In genomic region chr17:74296076-74296823, GRCm38 (mm10) we compare ENCODE assay signal across 8 mouse cellular contexts. TPM values are rescaled to one million over a fixed set of nuclear protein-coding genes. Genes with fewer than 3 reads are reported as not detected.
DNase-seq lines count a peak whose midpoint lies in the region; ATAC-seq and TF ChIP-seq lines count a peak whose summit lies in the region.

No protein-coding gene starts in this region.

- TF ChIP-seq CTCF in kidney, adult 2 months (conservative IDR thresholded peaks at IDR 0.05; ENCODE audit: insufficient read depth, insufficient read length, low read depth, low read length): peak; percentile 49

- no peak for ATAC-seq in forebrain, embryonic 15.5 days (replicated peaks)
- no peak for ATAC-seq in lung, embryonic 16.5 days (ENCODE audit: low read depth)
- ATAC-seq in stomach, embryonic 16.5 days (ENCODE audit: insufficient read depth, low FRiP score): no peak

- no peaks in the 10 kb centered on the region for H3K9me3 ChIP-seq in forebrain, embryonic 15.5 days
- H3K9me3 ChIP-seq in lung, embryonic 16.5 days (ENCODE audit: control insufficient read depth, low read length): no peaks in the 10 kb centered on the region
- no peaks in the 10 kb centered on the region for H3K9me3 ChIP-seq in stomach, embryonic 16.5 days (replicated peaks; ENCODE audit: control insufficient read depth, low read length)

- peak overlapping the region; percentile 98 for H3K27ac ChIP-seq in forebrain, embryonic 15.5 days (replicated peaks)
- H3K27ac ChIP-seq in kidney, adult 2 months (ENCODE audit: insufficient read depth, low read depth, low read length): peak overlapping the region; percentile 70
- H3K27ac ChIP-seq in lung, embryonic 16.5 days (ENCODE audit: low read length): peak overlapping the region; percentile 99
- H3K27ac ChIP-seq in stomach, embryonic 16.5 days (ENCODE audit: low read length): peak overlapping the region; percentile 99

- TF ChIP-seq POLR2A in kidney, adult 2 months (IDR thresholded peaks at IDR 0.05; ENCODE audit: low read depth, low read length): no peak

- H3K4me3 ChIP-seq in forebrain, embryonic 15.5 days: peak overlapping the region; percentile 97
- H3K4me3 ChIP-seq in kidney, adult 2 months (ENCODE audit: insufficient read depth, low read depth, low read length): peak overlapping the region; percentile 68
- H3K4me3 ChIP-seq in lung, embryonic 16.5 days (ENCODE audit: low read length): peak overlapping the region; percentile 91
- H3K4me3 ChIP-seq in stomach, embryonic 16.5 days (replicated peaks; ENCODE audit: low read length): peak overlapping the region; percentile 92

- H3K36me3 ChIP-seq in forebrain, embryonic 15.5 days: peaks cover 10% of the 10 kb centered on the region
- no peaks in the 10 kb centered on the region for H3K36me3 ChIP-seq in kidney, adult 2 months (ENCODE audit: control insufficient read depth, insufficient read depth, low read length)
- H3K36me3 ChIP-seq in lung, embryonic 16.5 days (ENCODE audit: control insufficient read depth, insufficient read depth, low read length): peaks cover 13% of the 10 kb centered on the region
- H3K36me3 ChIP-seq in stomach, embryonic 16.5 days (ENCODE audit: control insufficient read depth, insufficient read depth, low read length): peaks cover 15% of the 10 kb centered on the region

- H3K9ac ChIP-seq in forebrain, embryonic 15.5 days (replicated peaks): peak overlapping the region; percentile 97
- peak overlapping the region; percentile 95 for H3K9ac ChIP-seq in lung, embryonic 16.5 days (ENCODE audit: low read length)
- H3K9ac ChIP-seq in stomach, embryonic 16.5 days (ENCODE audit: low read length): peak overlapping the region; percentile 97

- H3K27me3 ChIP-seq in forebrain, embryonic 15.5 days: no peaks in the 10 kb centered on the region
- H3K27me3 ChIP-seq in kidney, adult 2 months (replicated peaks; ENCODE audit: control insufficient read depth, insufficient read depth, low read length): no peaks in the 10 kb centered on the region
- H3K27me3 ChIP-seq in lung, embryonic 16.5 days (ENCODE audit: control insufficient read depth, insufficient read depth, low read depth, low read length): no peaks in the 10 kb centered on the region
- H3K27me3 ChIP-seq in stomach, embryonic 16.5 days (ENCODE audit: control insufficient read depth, insufficient read depth, low read length): no peaks in the 10 kb centered on the region

- peak overlapping the region; percentile 84 for H3K4me2 ChIP-seq in forebrain, embryonic 15.5 days (replicated peaks)
- peak overlapping the region; percentile 81 for H3K4me2 ChIP-seq in lung, embryonic 16.5 days (ENCODE audit: low read depth, low read length)
- H3K4me2 ChIP-seq in stomach, embryonic 16.5 days (ENCODE audit: low read depth, low read length): peak overlapping the region; percentile 72

- peaks cover 28% of the 10 kb centered on the region for H3K4me1 ChIP-seq in forebrain, embryonic 15.5 days
- H3K4me1 ChIP-seq in kidney, adult 2 months (ENCODE audit: control insufficient read depth, insufficient read depth, low read length): no peaks in the 10 kb centered on the region; the same call in 1 of the 2 replicates
- H3K4me1 ChIP-seq in lung, embryonic 16.5 days (replicated peaks; ENCODE audit: control insufficient read depth, insufficient read depth, low read length): peaks cover 11% of the 10 kb centered on the region
- peaks cover 12% of the 10 kb centered on the region for H3K4me1 ChIP-seq in stomach, embryonic 16.5 days (ENCODE audit: control insufficient read depth, insufficient read depth, low read length)

- peak; percentile 45 for DNase-seq in cerebellum, adult 9-10 months
- no peak for DNase-seq in cerebellum, adult 11 months
- peak; percentile 84 for DNase-seq in NIH3T3 (ENCODE audit: low read depth)
- peak; percentile 43 for DNase-seq in kidney, adult 2 months
- DNase-seq in frontal cortex, postnatal 14 days (ENCODE audit: low spot score in 2 of 2): no peak

- WGBS in forebrain, embryonic 15.5 days: 38% methylated on average over 11 of the region's 11 CpGs
- 34% methylated on average over 11 of the region's 11 CpGs for WGBS in kidney, adult 2 months
- 33% methylated on average over 11 of the region's 11 CpGs for WGBS in lung, embryonic 16.5 days
- WGBS in stomach, embryonic 16.5 days: 39% methylated on average over 11 of the region's 11 CpGs

RNA-seq across cellular contexts. Expression of gene Memo1, which starts 0.9 kb away (rescaled TPM):
- 63.9 and 66.1 TPM in 2 replicates for polyA plus RNA-seq in forebrain, embryonic 15.5 days (2015; fragmentation: Nextera tagmentation; extraction: Ambion mirVana)
- polyA plus RNA-seq in kidney, adult 2 months (2012; rRNA removed): 38.7 and 43.1 TPM in 2 replicates
- polyA plus RNA-seq in lung, embryonic 16.5 days (2015; fragmentation: Nextera tagmentation; extraction: Ambion mirVana): 80.9 and 85.1 TPM in 2 replicates
- 82.7 and 87.5 TPM in 2 replicates for polyA plus RNA-seq in stomach, embryonic 16.5 days (2015; fragmentation: Nextera tagmentation; extraction: Ambion mirVana)

RNA-seq across cellular contexts. Expression of gene Dpy30, which starts 27.5 kb away (rescaled TPM):
- polyA plus RNA-seq in forebrain, embryonic 15.5 days (2015; fragmentation: Nextera tagmentation; extraction: Ambion mirVana): 202 and 214 TPM in 2 replicates
- polyA plus RNA-seq in kidney, adult 2 months (2012; rRNA removed): 38.1 and 57.3 TPM in 2 replicates
- 212 and 222 TPM in 2 replicates for polyA plus RNA-seq in lung, embryonic 16.5 days (2015; fragmentation: Nextera tagmentation; extraction: Ambion mirVana)
- polyA plus RNA-seq in stomach, embryonic 16.5 days (2015; fragmentation: Nextera tagmentation; extraction: Ambion mirVana): 207 and 212 TPM in 2 replicates

RNA-seq across cellular contexts. Expression of gene Spast, which starts 42.5 kb away (rescaled TPM):
- 35.1 and 36.4 TPM in 2 replicates for polyA plus RNA-seq in forebrain, embryonic 15.5 days (2015; fragmentation: Nextera tagmentation; extraction: Ambion mirVana)
- 3.5 and 4.2 TPM in 2 replicates for polyA plus RNA-seq in kidney, adult 2 months (2012; rRNA removed)
- polyA plus RNA-seq in lung, embryonic 16.5 days (2015; fragmentation: Nextera tagmentation; extraction: Ambion mirVana): 10.8 and 11.0 TPM in 2 replicates
- 11.3 and 11.7 TPM in 2 replicates for polyA plus RNA-seq in stomach, embryonic 16.5 days (2015; fragmentation: Nextera tagmentation; extraction: Ambion mirVana)

Comparison
In these comparisons a context has a peak if more than half of its experiments do, and no peak if none do; other contexts are left out.
1. DNase-seq: peak in cerebellum, adult 9-10 months (single experiment), NIH3T3 (single experiment) and kidney, adult 2 months (single experiment); none in cerebellum, adult 11 months (single experiment) and frontal cortex, postnatal 14 days (0 of 2).
2. Peak in every context shown above with its lines, with median percentiles within 50 percentile points of each other: H3K27ac ChIP-seq, H3K4me2 ChIP-seq, H3K4me3 ChIP-seq and H3K9ac ChIP-seq.